Mouse (Mus musculus) liver, postnatal 0 days (tissue): ENCODE data around the gene Ifna15.

Source experiments
- CTCF ChIP-seq: sonication (generic); IDR thresholded peaks from 2 replicates; pipeline ENCODE4 v1.5.1; 2016; ENCODE audit warnings: antibody characterized with exemption, low read depth
- EP300 ChIP-seq: IDR thresholded peaks from 2 replicates; pipeline ENCODE4 v1.6.1; 2016; ENCODE audit warnings: antibody characterized with exemption, low read depth, mild to moderate bottlenecking

DNA sequence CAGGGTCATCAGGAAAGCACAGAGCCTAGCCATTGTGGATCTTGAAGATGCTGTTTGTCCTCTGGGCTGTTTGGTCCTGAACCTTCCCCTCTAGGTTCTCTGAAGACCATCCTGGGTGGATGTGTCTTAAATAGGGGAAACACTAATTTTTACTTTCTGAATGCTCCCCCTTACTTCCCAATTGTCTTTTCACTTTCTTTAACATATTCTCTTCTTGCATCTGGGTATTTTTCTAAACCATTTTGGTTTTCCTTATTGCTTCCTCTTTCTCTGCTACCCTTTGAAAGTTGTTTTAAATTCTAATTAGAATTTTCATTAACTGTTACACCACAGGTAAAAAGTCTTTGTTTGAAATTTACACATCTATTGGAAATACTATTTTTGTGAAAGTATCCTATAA lies 45.2 kb upstream of the Ifna15 start, which contains the start of gene Ifna12:
- no peak for TF ChIP-seq CTCF
- TF ChIP-seq EP300, result no peak
